Mouse (Mus musculus) kidney, adult 8-10 months (tissue): Measurements from ENCODE around the gene Satb1.

ENCODE experiments used
- DNase-seq, 2 experiments: peaks; one replicate each; pipeline ENCODE4 v3.0.0; 2022

Gene Satb1

GRCm38 (mm10) chr17:51813784-51814120 lies 19.3 kb downstream of the Satb1 start:
- no peak for DNase-seq

- DNase-seq: peak in 1 of 2 experiments; percentile 11
Measured at GRCm38 (mm10) chr17:51812942-51813783, 19.9 kb downstream of the Satb1 start.

GRCm38 (mm10) chr17:51812261-51812941 lies 20.7 kb downstream of the Satb1 start:
- no peak for DNase-seq

DNA sequence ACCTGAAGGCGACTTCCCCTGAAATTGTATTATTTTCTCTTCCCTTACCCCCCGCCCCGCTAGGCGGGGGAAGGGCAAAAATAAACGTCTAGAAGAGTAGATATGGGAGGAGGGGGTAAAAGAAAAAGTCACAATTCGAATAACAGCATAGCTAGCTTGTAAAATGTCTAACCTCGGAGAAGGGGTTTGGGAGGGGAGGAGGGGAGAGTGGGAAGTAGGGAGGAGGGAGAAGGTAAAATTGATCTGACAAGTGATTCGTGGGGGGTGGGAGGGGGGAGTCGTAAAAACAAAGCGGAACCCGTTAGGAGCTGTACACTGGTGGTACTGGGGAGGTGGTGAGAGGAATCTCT lies 21.2 kb downstream of the Satb1 start:
- no peak for DNase-seq

- DNase-seq: peak; percentile 37 to 53
Measured at GRCm38 (mm10) chr17:51811086-51811868, 21.8 kb downstream of the Satb1 start.

GRCm38 (mm10) chr17:51807429-51807828 lies 25.7 kb downstream of the Satb1 start:
- DNase-seq: no peak

DNA sequence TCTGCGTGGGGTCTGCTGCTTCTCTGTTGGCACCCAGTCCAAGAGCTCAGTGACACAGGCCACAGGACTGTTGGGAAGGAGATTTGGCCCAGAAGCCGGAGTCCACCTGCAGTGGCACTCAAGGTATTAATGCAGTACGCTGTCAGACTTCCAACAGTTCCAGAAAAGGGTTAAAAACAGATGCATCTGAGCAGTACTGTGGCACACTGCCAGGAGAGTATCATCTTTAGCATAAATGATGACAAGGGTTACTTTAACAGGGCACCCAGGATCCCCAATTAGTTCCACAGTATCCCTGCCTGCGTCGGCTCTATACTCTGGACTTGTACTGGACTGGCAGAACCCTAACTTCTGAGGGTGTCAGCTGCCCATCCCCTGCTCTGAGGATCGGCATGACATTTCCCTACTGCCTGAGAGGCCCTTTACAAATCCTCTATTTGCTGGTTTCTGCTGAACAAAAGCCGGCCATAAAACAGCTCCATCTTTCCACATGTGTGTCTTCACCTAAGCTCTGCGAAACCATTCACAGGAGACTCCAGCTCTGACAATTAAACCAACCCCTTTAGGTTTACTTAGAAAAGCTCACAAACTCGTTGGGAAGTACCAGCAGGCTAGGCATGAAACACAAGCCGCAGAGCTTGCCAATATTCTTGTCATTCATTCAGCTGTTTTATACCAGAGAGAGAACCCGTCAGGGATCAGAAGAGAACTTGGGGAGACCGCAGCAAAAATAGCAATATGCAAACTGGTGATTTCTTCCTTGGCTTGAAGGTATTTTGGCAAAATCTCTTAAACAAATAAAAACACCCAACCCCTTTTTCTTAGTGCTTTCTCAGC lies 26.7 kb downstream of the Satb1 start:
- DNase-seq: no peak

- DNase-seq: no peak
Measured at GRCm38 (mm10) chr17:51800208-51800607, 32.9 kb downstream of the Satb1 start.

DNA sequence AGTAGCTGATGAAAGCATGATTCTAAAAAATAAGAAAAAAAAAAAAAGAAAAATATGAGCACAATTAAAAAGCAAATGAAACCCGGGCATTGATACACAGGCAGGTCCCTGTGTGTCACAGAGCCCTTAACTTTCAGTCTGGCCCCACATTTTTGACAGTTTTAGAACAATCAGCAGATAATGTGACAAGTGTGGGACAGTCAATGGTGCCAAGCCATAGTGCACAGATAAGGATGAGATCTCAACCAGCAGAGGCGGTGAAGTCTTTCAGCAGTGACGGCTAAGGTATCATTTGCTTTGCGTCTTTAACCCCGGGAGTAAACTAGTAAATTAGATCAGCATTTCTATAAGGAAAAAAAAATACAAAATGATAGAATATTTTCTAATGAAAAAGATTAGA lies 36.6 kb downstream of the Satb1 start:
- DNase-seq: no peak

GRCm38 (mm10) chr17:51791226-51791625 lies 41.9 kb downstream of the Satb1 start:
- no peak for DNase-seq

DNA sequence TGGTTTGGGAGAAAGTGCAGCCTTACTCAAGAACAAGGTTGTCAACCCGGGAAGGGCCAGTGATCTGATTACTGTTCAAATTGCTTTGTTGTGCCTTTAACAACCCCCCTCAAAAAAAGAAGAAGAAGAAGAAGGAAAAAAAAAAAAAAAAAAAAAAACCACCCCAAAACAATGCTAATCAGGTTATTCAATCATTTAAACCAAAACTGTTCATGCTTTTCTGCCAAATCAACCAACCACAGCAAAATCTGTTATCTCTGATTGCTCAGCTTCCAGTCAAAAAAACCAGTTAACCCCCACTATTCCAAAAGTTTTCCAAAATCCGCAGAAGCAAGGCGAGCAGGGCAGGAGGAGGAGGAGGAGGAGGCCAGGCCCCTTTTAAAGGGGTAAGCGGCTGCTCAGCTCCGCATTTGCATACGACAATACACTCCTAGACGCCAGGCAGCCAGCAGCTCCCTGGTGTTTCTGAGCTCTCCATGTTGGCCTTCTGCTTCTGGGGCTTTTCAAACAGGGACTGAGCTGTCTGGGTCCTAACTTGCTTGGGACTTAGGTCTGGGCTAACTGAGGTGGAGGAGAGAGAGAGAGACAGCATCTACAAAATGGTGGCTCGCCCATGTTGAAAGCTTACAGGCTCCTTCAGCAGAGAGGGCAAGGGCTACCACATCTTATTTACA lies 42.6 kb downstream of the Satb1 start:
- no peak for DNase-seq

DNA sequence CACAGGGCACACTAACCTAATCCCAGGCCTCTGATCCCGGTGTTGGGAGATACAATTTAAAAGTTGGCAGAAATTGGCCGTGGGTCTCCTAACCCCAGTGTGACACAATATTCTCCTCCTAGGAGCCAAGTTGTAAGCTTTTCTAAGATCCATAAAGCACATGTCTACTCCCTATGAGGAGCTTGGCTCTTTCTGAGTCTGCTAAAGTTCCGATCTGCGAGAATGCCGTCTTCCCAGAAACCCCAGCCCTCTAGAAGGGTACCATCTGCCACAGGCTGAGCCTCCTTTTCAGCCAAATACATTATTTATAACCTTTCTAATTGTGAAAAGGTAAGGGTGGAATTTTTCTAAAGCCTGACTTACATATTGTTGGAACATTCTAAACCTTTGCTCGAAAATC lies 43.3 kb downstream of the Satb1 start:
- no peak for DNase-seq

DNA sequence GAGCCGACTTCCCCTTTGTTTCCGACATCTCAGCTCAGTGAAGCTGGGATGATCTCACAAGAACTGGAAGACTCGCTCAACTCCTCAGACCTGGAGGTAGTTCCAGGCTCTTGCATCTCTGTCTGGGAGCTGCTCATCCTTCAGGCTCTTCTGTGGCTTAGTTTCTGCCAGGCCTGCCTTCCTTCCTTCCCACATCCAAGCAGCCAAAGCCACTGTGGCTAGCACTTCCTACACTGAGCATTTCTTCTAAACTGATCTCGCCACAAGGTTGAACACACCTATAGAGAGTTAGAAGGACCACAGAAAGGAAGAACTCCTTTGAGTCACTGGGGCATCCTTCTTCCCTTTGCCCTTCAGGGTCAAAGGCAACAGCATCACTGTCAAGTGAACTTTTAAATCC lies 44.0 kb downstream of the Satb1 start:
- DNase-seq: no peak

- DNase-seq: no peak
Measured at GRCm38 (mm10) chr17:51787955-51788354, 45.1 kb downstream of the Satb1 start.

DNA sequence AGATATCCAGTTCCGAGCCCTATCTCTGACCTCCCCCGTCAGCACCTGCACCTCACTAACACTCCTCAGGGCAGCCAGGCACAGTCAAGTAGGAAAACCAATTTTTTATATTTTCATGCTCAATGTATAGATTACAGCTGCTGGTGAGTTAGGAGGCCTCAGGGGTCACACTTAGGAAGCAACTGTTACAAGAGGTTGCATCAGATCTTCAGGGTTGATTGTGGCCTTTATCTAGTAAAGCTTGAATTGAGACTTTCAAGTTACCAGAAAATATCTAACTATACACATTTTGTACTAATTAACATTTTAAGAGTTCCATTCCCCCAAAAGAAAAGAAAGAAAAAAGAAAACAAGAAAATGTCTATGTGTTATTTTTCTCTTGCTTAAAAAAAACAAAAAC lies 47.0 kb downstream of the Satb1 start:
- DNase-seq: no peak

GRCm38 (mm10) chr17:51784935-51785334 lies 48.2 kb downstream of the Satb1 start:
- DNase-seq: no peak

- no peak for DNase-seq
Measured at GRCm38 (mm10) chr17:51783591-51784279, 49.4 kb downstream of the Satb1 start.

GRCm38 (mm10) chr17:51780036-51780435 lies 53.1 kb downstream of the Satb1 start:
- no peak for DNase-seq

- no peak for DNase-seq
Measured at GRCm38 (mm10) chr17:51778961-51779360, 54.1 kb downstream of the Satb1 start.

DNA sequence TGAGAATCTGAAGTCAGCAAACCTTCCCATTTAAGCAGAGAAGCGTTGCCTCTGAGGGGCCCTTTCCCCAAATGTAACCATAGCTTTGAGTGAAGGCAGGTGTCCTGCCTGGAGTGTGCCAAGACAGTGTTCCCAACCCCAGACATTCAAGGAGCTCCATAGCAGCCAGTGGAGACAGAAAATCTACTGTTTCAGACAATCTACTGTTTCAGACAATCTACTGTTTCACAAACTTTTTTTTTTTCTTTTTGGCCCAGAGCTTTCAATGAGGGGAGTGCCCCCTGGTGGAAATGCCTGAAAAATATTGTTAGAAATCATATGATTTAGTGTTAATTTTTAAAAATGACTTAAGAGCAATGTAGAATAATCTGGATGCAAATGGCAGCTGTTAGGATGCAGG lies 55.3 kb downstream of the Satb1 start:
- no peak for DNase-seq

GRCm38 (mm10) chr17:51775070-51775881 lies 57.8 kb downstream of the Satb1 start:
- DNase-seq: no peak
